Mouse (Mus musculus): Measurements from ENCODE around the gene Srsf4. TPM values are rescaled to one million over a fixed set of nuclear protein-coding genes. Genes with fewer than 3 reads are reported as not detected.

Srsf4 gene
- total RNA-seq, 2 experiments from 2014 or later, result 87.7 to 90.4 TPM

GRCm38 (mm10) chr4:131949903-131950302, 76.5 kb downstream of the Srsf4 start:
- intact Hi-C loops (cut with DNase I), result no loop called here
- no peak for DNase-seq

GRCm38 (mm10) chr4:131950657-131951056, 77.2 kb downstream of the Srsf4 start:
- intact Hi-C loops (cut with DNase I), result no loop called here
- DNase-seq, result no peak

Other genes with a start within 250 kb of the Srsf4 start
- 10 to 100 TPM; 44.0 to 54.1 TPM for gene Ptpru, start 35.3 kb upstream of the Srsf4 start, total RNA-seq (2021)
- 10 to 100 TPM; 36.9 to 38.2 TPM for gene Mecr, start 30.1 kb upstream of the Srsf4 start, total RNA-seq (2021)
- 1 to 10 TPM; 1.2 to 1.6 TPM for gene Tmem200b, start 48.2 kb downstream of the Srsf4 start, total RNA-seq (2021)
- not detected for gene Gm10300, start 201.1 kb downstream of the Srsf4 start, total RNA-seq (2021)
- gene Epb41, start 201.7 kb downstream of the Srsf4 start, total RNA-seq (2021), result 10 to 100 TPM; 70.2 to 77.8 TPM

Data from left cerebral cortex, postnatal 4 days (tissue).